Mouse (Mus musculus): Measurements from ENCODE around the gene Tdpoz4.
"Not testable (repeated sequence)": the region's sequence is repeated elsewhere in the genome, so short reads cannot be mapped to it uniquely, and the experiment has no call there.

Gene Tdpoz4

GRCm38 (mm10) chr3:93796098-93796497 is at the start of gene Tdpoz4:
Gene Tdpoz4 (plus strand): TSS chr3:93796398.
- not testable (repeated sequence) for DNase-seq (ENCODE audit: low spot score)

GRCm38 (mm10) chr3:93754022-93754421 is 42.2 kb upstream of the Tdpoz4 start:
- DNase-seq (ENCODE audit: low spot score): not testable (repeated sequence)

- not testable (repeated sequence) for DNase-seq (ENCODE audit: low spot score)
These were observed 23.5 kb upstream of the Tdpoz4 start, which contains the start of gene Gm5773 for GRCm38 (mm10) chr3:93772700-93773099. Gene Gm5773 (plus strand): TSS chr3:93773000.

- DNase-seq (ENCODE audit: low spot score): not testable (repeated sequence)
These were observed 17.1 kb downstream of the Tdpoz4 start for GRCm38 (mm10) chr3:93813341-93813740.

GRCm38 (mm10) chr3:93825720-93826119 is 29.5 kb downstream of the Tdpoz4 start, which contains the start of gene Tdpoz3:
Gene Tdpoz3 (plus strand): TSS chr3:93826020.
- not testable (repeated sequence) for DNase-seq (ENCODE audit: low spot score)

All from left cerebral cortex, adult 11 months (tissue).